Mouse (Mus musculus): Measurements from ENCODE around the gene Slc1a5. TPM values are rescaled to one million over a fixed set of nuclear protein-coding genes. Genes with fewer than 3 reads are reported as not detected.
A peak's percentile ranks its signal among the peaks of the same experiment; 100 is the strongest.

The Slc1a5 gene
- polyA plus RNA-seq, 1 experiment from 2014 or later = 34.1 TPM

GRCm38 (mm10) chr7:16837916-16838803 lies 57.0 kb downstream of the Slc1a5 start:
- ATAC-seq (replicated peaks; ENCODE audit: low FRiP score) = no peak

GRCm38 (mm10) chr7:16838804-16839426 lies 57.8 kb downstream of the Slc1a5 start:
- Histone ChIP-seq H3K9me3 (ENCODE audit: control insufficient read depth, low read length) (no peaks in the 10 kb centered on the region), H3K4me1 (replicated peaks; ENCODE audit: control insufficient read depth, insufficient read depth, low read length) (peaks cover 3% of the 10 kb centered on the region), H3K27me3 (ENCODE audit: control insufficient read depth, insufficient read depth, low read length) (no peaks in the 10 kb centered on the region), H3K36me3 (ENCODE audit: control insufficient read depth, insufficient read depth, low read length) (peaks cover 5% of the 10 kb centered on the region; the same call in 1 of the 2 replicates), H3K4me3 (ENCODE audit: low read depth, low read length) (no peak overlapping the region), H3K9ac (ENCODE audit: low read length) (no peak overlapping the region), H3K27ac (ENCODE audit: low read depth, low read length) (no peak overlapping the region), H3K4me2 (ENCODE audit: low read depth, low read length, severe bottlenecking) (no peak overlapping the region)
- ATAC-seq (replicated peaks; ENCODE audit: low FRiP score) = no peak
- no peak for DNase-seq (ENCODE audit: low spot score)
- 84% methylated on average over 6 of the region's 6 CpGs for WGBS

More at GRCm38 (mm10) chr7:16837916-16838803, 57.0 kb downstream of the Slc1a5 start:
- no peak for DNase-seq (ENCODE audit: low spot score)
- Histone ChIP-seq H3K4me2 (ENCODE audit: low read depth, low read length, severe bottlenecking) (no peak overlapping the region), H3K27ac (ENCODE audit: low read depth, low read length) (no peak overlapping the region), H3K9ac (ENCODE audit: low read length) (no peak overlapping the region), H3K27me3 (ENCODE audit: control insufficient read depth, insufficient read depth, low read length) (no peaks in the 10 kb centered on the region), H3K4me3 (ENCODE audit: low read depth, low read length) (no peak overlapping the region), H3K36me3 (ENCODE audit: control insufficient read depth, insufficient read depth, low read length) (peaks cover 7% of the 10 kb centered on the region; the same call in 1 of the 2 replicates), H3K4me1 (replicated peaks; ENCODE audit: control insufficient read depth, insufficient read depth, low read length) (no peaks in the 10 kb centered on the region; the same call in 1 of the 2 replicates), H3K9me3 (ENCODE audit: control insufficient read depth, low read length) (no peaks in the 10 kb centered on the region)
- 94% methylated on average over 18 of the region's 18 CpGs for WGBS

DNA sequence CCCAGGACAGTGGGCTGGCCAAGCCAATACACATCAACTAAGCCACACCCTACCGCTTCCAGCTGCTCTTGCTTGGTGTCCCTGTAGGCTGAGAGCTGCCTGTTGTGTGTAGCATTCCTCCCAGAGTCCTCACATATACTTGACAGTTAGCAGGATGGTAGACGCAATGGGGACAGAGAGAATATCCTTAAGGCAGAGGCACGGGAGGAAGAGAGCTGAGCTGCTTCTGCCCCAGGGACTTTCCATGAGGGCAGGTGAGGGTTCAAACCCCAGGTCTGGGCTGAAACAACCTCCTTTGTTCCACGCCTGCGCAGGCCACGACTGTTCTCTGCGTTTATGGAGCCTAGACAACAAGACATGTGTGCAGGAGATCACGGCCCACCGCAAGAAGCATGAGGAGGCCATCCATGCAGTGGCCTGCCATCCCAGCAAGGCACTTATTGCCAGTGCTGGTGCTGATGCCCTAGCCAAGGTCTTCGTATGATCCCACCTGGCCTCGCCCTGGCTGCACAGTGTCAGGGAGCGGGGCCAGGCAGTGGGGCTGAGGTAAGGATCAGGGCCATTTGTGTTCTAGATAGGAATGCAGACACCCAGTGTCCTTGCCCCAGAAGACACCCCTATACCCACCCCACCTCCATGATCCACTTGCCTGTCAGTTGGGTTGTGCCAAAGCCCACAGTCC lies 58.4 kb downstream of the Slc1a5 start:
- Histone ChIP-seq H3K4me1 (replicated peaks; ENCODE audit: control insufficient read depth, insufficient read depth, low read length) (peaks cover 5% of the 10 kb centered on the region), H3K27me3 (ENCODE audit: control insufficient read depth, insufficient read depth, low read length) (no peaks in the 10 kb centered on the region), H3K4me2 (ENCODE audit: low read depth, low read length, severe bottlenecking) (no peak overlapping the region), H3K9me3 (ENCODE audit: control insufficient read depth, low read length) (no peaks in the 10 kb centered on the region), H3K27ac (ENCODE audit: low read depth, low read length) (no peak overlapping the region), H3K9ac (ENCODE audit: low read length) (no peak overlapping the region), H3K4me3 (ENCODE audit: low read depth, low read length) (no peak overlapping the region), H3K36me3 (ENCODE audit: control insufficient read depth, insufficient read depth, low read length) (peaks cover 5% of the 10 kb centered on the region; the same call in 1 of the 2 replicates)
- ATAC-seq (replicated peaks; ENCODE audit: low FRiP score) = no peak
- DNase-seq (ENCODE audit: low spot score) = no peak
- WGBS = 94% methylated on average over 12 of the region's 12 CpGs

DNA sequence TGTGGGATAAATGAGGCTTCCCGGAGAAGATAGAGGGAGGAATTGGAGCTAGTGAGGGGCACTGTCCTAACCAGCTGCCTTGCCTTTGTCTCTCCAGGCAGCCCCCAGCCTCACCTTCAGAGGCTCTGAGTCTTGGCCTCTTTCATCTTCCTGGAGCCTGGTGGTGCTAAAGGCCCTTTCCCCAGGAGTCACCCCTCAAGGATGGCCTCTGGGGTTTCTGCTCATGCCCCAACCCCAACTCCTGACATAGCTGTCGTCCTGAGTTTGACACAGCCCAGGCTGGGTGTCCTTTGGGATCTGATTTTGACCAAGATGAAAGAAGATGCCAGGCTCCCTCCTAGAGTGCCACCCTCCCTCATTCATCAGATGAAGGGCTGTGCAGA lies 59.0 kb downstream of the Slc1a5 start:
- no peak overlapping the region for H3K9ac ChIP-seq (ENCODE audit: low read length)
- no peak overlapping the region for H3K27ac ChIP-seq (ENCODE audit: low read depth, low read length)
- peaks cover 3% of the 10 kb centered on the region; the same call in 1 of the 2 replicates for H3K36me3 ChIP-seq (ENCODE audit: control insufficient read depth, insufficient read depth, low read length)
- peaks cover 8% of the 10 kb centered on the region for H3K4me1 ChIP-seq (replicated peaks; ENCODE audit: control insufficient read depth, insufficient read depth, low read length)
- no peak overlapping the region for H3K4me2 ChIP-seq (ENCODE audit: low read depth, low read length, severe bottlenecking)
- no peaks in the 10 kb centered on the region for H3K27me3 ChIP-seq (ENCODE audit: control insufficient read depth, insufficient read depth, low read length)
- ATAC-seq (replicated peaks; ENCODE audit: low FRiP score) = no peak
- H3K4me3 ChIP-seq (ENCODE audit: low read depth, low read length) = no peak overlapping the region
- 100% methylated on average over 2 of the region's 2 CpGs for WGBS
- no peaks in the 10 kb centered on the region for H3K9me3 ChIP-seq (ENCODE audit: control insufficient read depth, low read length)
- no peak for DNase-seq (ENCODE audit: low spot score)

DNA sequence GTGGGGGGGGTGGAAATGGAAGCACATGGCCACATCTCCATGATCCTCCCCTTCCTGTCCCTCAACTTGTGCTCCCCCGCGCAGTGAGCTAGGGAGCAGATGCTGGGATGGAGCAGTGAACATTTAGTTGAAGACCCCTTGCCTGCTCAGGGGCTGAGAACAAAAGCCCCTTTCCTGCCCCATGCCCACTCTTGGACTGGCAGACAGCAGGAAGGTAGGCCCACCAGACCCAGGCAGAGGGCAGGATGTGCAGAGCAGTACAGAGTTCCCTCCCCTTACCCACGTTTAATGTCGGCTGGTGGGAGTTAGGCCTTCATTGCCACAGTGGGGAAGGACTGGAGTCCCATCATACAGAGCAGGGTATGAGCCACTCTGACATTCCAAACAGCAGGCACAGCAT lies 59.9 kb downstream of the Slc1a5 start:
- Histone ChIP-seq H3K9ac (ENCODE audit: low read length) (no peak overlapping the region; the same call in 1 of the 2 replicates), H3K9me3 (ENCODE audit: control insufficient read depth, low read length) (no peaks in the 10 kb centered on the region), H3K36me3 (ENCODE audit: control insufficient read depth, insufficient read depth, low read length) (peaks cover 3% of the 10 kb centered on the region; the same call in 1 of the 2 replicates), H3K4me1 (replicated peaks; ENCODE audit: control insufficient read depth, insufficient read depth, low read length) (peaks cover 8% of the 10 kb centered on the region), H3K4me2 (ENCODE audit: low read depth, low read length, severe bottlenecking) (no peak overlapping the region), H3K27ac (ENCODE audit: low read depth, low read length) (no peak overlapping the region), H3K4me3 (ENCODE audit: low read depth, low read length) (no peak overlapping the region), H3K27me3 (ENCODE audit: control insufficient read depth, insufficient read depth, low read length) (no peaks in the 10 kb centered on the region)
- ATAC-seq (replicated peaks; ENCODE audit: low FRiP score) = no peak
- 76% methylated on average over 4 of the region's 4 CpGs for WGBS
- DNase-seq (ENCODE audit: low spot score) = no peak

GRCm38 (mm10) chr7:16841561-16842560 lies 60.7 kb downstream of the Slc1a5 start:
- Histone ChIP-seq H3K4me1 (replicated peaks; ENCODE audit: control insufficient read depth, insufficient read depth, low read length) (peaks cover 8% of the 10 kb centered on the region), H3K4me3 (ENCODE audit: low read depth, low read length) (peak overlapping the region; percentile 59; the same call in 1 of the 2 replicates), H3K9me3 (ENCODE audit: control insufficient read depth, low read length) (no peaks in the 10 kb centered on the region), H3K9ac (ENCODE audit: low read length) (peak overlapping the region; percentile 76), H3K27ac (ENCODE audit: low read depth, low read length) (0 out of 2 replicates have a peak overlapping the region, but pooled peaks have one; percentile 25), H3K4me2 (ENCODE audit: low read depth, low read length, severe bottlenecking) (peak overlapping the region; percentile 97), H3K36me3 (ENCODE audit: control insufficient read depth, insufficient read depth, low read length) (peaks cover 3% of the 10 kb centered on the region; the same call in 1 of the 2 replicates), H3K27me3 (ENCODE audit: control insufficient read depth, insufficient read depth, low read length) (no peaks in the 10 kb centered on the region)
- ATAC-seq (replicated peaks; ENCODE audit: low FRiP score) (peak; percentile 3; the same call in 1 of the 2 replicates), DNase-seq (ENCODE audit: low spot score) (no peak)
- 48% methylated on average over 11 of the region's 11 CpGs for WGBS

DNA sequence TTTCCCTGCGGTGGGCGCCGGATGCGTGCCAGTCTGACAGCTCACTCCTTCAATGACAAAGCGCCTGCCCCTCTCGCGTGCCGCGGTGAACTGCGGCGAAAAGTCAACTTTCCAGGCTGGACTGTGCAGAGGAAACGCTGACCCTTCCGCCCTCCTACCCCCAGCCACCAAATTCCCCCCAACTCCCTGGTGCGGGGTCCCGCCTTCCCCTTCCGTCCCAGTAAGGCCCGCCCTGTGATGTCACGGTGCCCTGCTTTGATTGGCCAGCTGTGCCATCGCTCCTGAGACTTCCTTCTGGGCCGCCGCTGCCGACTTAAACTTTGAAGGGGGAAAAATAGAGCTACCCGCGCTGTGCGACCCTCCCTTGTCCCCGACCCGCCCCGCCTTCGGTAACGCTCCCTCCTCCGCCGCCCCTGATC lies 61.5 kb downstream of the Slc1a5 start, which contains the start of gene Prkd2:
Prkd2 (plus strand) TSS at position 258 of the 419 bp plus-strand sequence.
- peaks cover 2% of the 10 kb centered on the region; the same call in 1 of the 2 replicates for H3K36me3 ChIP-seq (ENCODE audit: control insufficient read depth, insufficient read depth, low read length)
- DNase-seq (ENCODE audit: low spot score) (peak; percentile 94), ATAC-seq (replicated peaks; ENCODE audit: low FRiP score) (peak; percentile 90)
- H3K9ac ChIP-seq (ENCODE audit: low read length) = peak within 1 kb of the TSS; percentile 76
- under 1% methylated on average over 32 of the region's 32 CpGs for WGBS
- no peaks in the 10 kb centered on the region for H3K27me3 ChIP-seq (ENCODE audit: control insufficient read depth, insufficient read depth, low read length)
- no peaks in the 10 kb centered on the region for H3K9me3 ChIP-seq (ENCODE audit: control insufficient read depth, low read length)
- H3K4me1 ChIP-seq (replicated peaks; ENCODE audit: control insufficient read depth, insufficient read depth, low read length) = peaks cover 8% of the 10 kb centered on the region
- peak within 1 kb of the TSS; percentile 97 for H3K4me2 ChIP-seq (ENCODE audit: low read depth, low read length, severe bottlenecking)
- peak within 1 kb of the TSS; percentile 59 for H3K4me3 ChIP-seq (ENCODE audit: low read depth, low read length)
- H3K27ac ChIP-seq (ENCODE audit: low read depth, low read length) = peak within 1 kb of the TSS; percentile 34; the same call in 1 of the 2 replicates
